Mouse (Mus musculus) liver, embryonic 14.5 days (tissue): Measurements from ENCODE around the gene Tnpo2. TPM values are rescaled to one million over a fixed set of nuclear protein-coding genes. Genes with fewer than 3 reads are reported as not detected.

Source experiments
- ATAC-seq: fragments of 200-750 bp; cut with Nextera tagmentation; 2 replicates; pipeline ENCODE4 v1.8.0; 2017; ENCODE audit warnings: moderate number of reproducible peaks, mild to moderate bottlenecking, moderate library complexity; ENCODE audit not compliant: insufficient read depth
- DNase-seq, 3 experiments: peaks; one replicate each; pipeline ENCODE4 v3.0.0-alpha.2; 2012 to 2013; ENCODE audit warnings: low read depth in 3 of 3, low spot score in 3 of 3
- H3K27ac ChIP-seq: fragments of 300-500 bp; sonication (generic); 2 replicates; pipeline ENCODE4 v1.5.1; 2014; ENCODE audit warnings: moderate library complexity, mild to moderate bottlenecking, control low read depth, inconsistent platforms
- H3K27me3 ChIP-seq: fragments of 300-500 bp; sonication (generic); 2 replicates; pipeline ENCODE4 v1.6.1; 2014; ENCODE audit warnings: mild to moderate bottlenecking, low read length, moderate library complexity; ENCODE audit not compliant: control insufficient read depth, insufficient read depth
- H3K36me3 ChIP-seq: fragments of 300-500 bp; sonication (generic); replicated peaks from 2 replicates; pipeline ENCODE4 v1.6.1; 2014; ENCODE audit warnings: low read depth; ENCODE audit not compliant: control insufficient read depth, insufficient read depth
- H3K4me1 ChIP-seq, 2 experiments: fragments of 200-500 bp in 1 of 2; fragments of 300-500 bp in 1 of 2; sonication (generic) in 1 of 2; replicated peaks; 2 replicates each; pipeline ENCODE4 v1.6.1; 2012 to 2014; ENCODE audit warnings: antibody characterized with exemption in 1 of 2, inconsistent platforms in 1 of 2, low read length in 1 of 2; ENCODE audit not compliant: control insufficient read depth in 2 of 2, insufficient read depth in 2 of 2
- H3K4me2 ChIP-seq: fragments of 300-500 bp; sonication (generic); 2 replicates; pipeline ENCODE4 v1.6.1; 2014; ENCODE audit warnings: low read depth, mild to moderate bottlenecking, control low read depth, moderate library complexity
- H3K4me3 ChIP-seq, 2 experiments: fragments of 200-500 bp in 1 of 2; fragments of 300-500 bp in 1 of 2; sonication (generic) in 1 of 2; 2 replicates each; pipeline ENCODE4 v1.5.1; 2012 to 2014; ENCODE audit warnings: low read depth in 2 of 2, low read length in 2 of 2, mild to moderate bottlenecking in 2 of 2, control low read depth in 1 of 2, inconsistent platforms in 1 of 2, moderate library complexity in 1 of 2; ENCODE audit not compliant: insufficient read depth in 1 of 2
- H3K9ac ChIP-seq: fragments of 300-500 bp; sonication (generic); replicated peaks from 2 replicates; pipeline ENCODE4 v1.6.1; 2014; ENCODE audit warnings: mild to moderate bottlenecking, control low read depth, moderate library complexity
- H3K9me3 ChIP-seq: fragments of 300-500 bp; sonication (generic); 2 replicates; pipeline ENCODE4 v1.6.1; 2016; ENCODE audit warnings: low read length, mixed read lengths; ENCODE audit not compliant: control insufficient read depth
- CTCF ChIP-seq: IDR thresholded peaks from 2 replicates; pipeline ENCODE4 v1.5.1; 2016; ENCODE audit warnings: antibody characterized with exemption, low read depth, control low read depth
- EP300 ChIP-seq: IDR thresholded peaks from 2 replicates; pipeline ENCODE4 v1.6.1; 2016; ENCODE audit warnings: antibody characterized with exemption, low read depth
- WGBS: fragments of 180-500 bp; shearing (Covaris S2); extraction: QIAGEN DNeasy Blood & Tissue Kit; methylation state at CpG from one replicate; pipeline ENCODE4 v1.1.7; 2014; ENCODE audit not compliant: insufficient replicate concordance; 5-methylcytosine and 5-hydroxymethylcytosine counted together
- polyA plus RNA-seq, 2 experiments: library from polyadenylated mRNA; depleted of rRNA in 1 of 2; stranded (reverse) in 1 of 2; unstranded in 1 of 2; fragments of >200 nt; fragmentation: Nextera tagmentation in 1 of 2; extraction: Ambion mirVana in 1 of 2; gene quantifications; 2 replicates each; pipeline versions ENCODE4 v1.2.1 to v1.2.3; 2012 to 2014

The Tnpo2 gene
- polyA plus RNA-seq, 2 experiments = 9.9 to 25.2 TPM

GRCm38 (mm10) chr8:84997649-84998295 lies 38.9 kb upstream of the Tnpo2 start:
- Histone ChIP-seq H3K36me3 (no peaks in the 10 kb centered on the region), H3K9ac (no peak overlapping the region), H3K4me1 (peaks cover 0 to 4% of the 10 kb centered on the region in 2 experiments; a peak in 2 of 4 replicates), H3K27me3 (no peaks in the 10 kb centered on the region), H3K27ac (no peak overlapping the region), H3K9me3 (no peaks in the 10 kb centered on the region), H3K4me2 (0 out of 2 replicates have a peak overlapping the region, but pooled peaks have one; percentile 7), H3K4me3 (no peak overlapping the region)
- peak; percentile 99 for TF ChIP-seq CTCF
- no peak for TF ChIP-seq EP300
- WGBS = 4% methylated on average over 19 of the region's 19 CpGs
- ATAC-seq = peak; percentile 81
- peak in 1 of 3 experiments; percentile 73 for DNase-seq

DNA sequence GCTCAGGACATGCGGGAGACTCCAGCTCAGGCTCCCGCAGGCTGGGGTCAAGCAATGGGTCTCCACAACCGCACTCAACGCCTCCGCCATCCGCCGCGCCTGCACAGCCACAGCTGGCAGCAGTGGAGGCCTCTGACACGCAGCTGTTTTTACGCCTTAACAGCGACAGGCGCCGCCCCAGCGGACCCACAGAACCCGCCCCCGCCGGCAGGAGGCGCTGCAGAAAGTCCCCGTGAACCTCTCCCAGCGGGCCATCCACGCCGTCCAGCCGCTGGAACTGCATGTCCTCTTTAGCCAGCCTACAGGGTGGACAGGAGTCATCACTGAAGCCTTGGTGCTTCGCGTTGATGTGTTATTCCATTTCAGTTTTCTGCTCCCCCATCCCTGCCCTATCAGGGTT lies 29.0 kb upstream of the Tnpo2 start:
- WGBS = 24% methylated on average over 23 of the region's 25 CpGs
- Histone ChIP-seq H3K4me2 (no peak overlapping the region), H3K4me1 (no peaks in the 10 kb centered on the region), H3K27me3 (peaks cover 29% of the 10 kb centered on the region), H3K27ac (no peak overlapping the region), H3K36me3 (no peaks in the 10 kb centered on the region), H3K4me3 (no peak overlapping the region), H3K9me3 (no peaks in the 10 kb centered on the region), H3K9ac (no peak overlapping the region)
- TF ChIP-seq EP300 = no peak
- TF ChIP-seq CTCF = peak; percentile 86
- DNase-seq (no peak), ATAC-seq (no peak)

DNA sequence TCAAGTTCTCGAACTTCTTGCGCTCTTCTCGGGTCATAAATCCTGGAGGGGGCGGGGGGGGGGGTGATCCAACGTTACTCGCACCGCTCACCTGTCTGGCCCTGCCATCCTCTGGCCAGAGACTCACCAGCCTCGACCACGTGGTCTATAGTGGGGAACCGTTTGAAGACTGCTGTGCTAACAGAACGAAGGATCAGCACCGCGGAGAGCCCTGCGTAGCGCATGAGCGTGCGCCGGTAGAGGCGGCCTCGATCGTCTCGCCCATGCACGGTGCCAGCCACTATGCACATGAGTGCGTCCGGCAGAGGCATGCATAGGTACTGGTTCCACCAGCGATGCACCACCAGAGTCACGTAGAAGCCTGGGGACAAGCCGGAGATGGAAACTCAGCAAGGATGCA lies 25.5 kb upstream of the Tnpo2 start:
- WGBS = 14% methylated on average over 28 of the region's 28 CpGs
- H3K9me3 ChIP-seq = no peaks in the 10 kb centered on the region
- no peaks in the 10 kb centered on the region for H3K4me1 ChIP-seq
- no peak overlapping the region for H3K4me2 ChIP-seq
- peaks cover 44% of the 10 kb centered on the region for H3K27me3 ChIP-seq
- ATAC-seq = no peak
- no peak overlapping the region for H3K4me3 ChIP-seq
- no peak for DNase-seq
- H3K27ac ChIP-seq = no peak overlapping the region
- H3K36me3 ChIP-seq = no peaks in the 10 kb centered on the region
- H3K9ac ChIP-seq = no peak overlapping the region
- TF ChIP-seq CTCF (no peak), EP300 (no peak)

GRCm38 (mm10) chr8:85013230-85013840 lies 23.4 kb upstream of the Tnpo2 start:
- TF ChIP-seq EP300 (no peak), CTCF (peak; percentile 85)
- H3K9ac ChIP-seq = no peak overlapping the region
- H3K36me3 ChIP-seq = peaks cover 5% of the 10 kb centered on the region
- DNase-seq = peak in 1 of 3 experiments; percentile 53
- H3K27ac ChIP-seq = no peak overlapping the region
- H3K4me3 ChIP-seq = no peak overlapping the region
- 5% methylated on average over 25 of the region's 26 CpGs for WGBS
- no peaks in the 10 kb centered on the region for H3K4me1 ChIP-seq
- 0 out of 2 replicates have a peak, but pooled peaks have one; percentile 18 for ATAC-seq
- peak overlapping the region; percentile 57 for H3K4me2 ChIP-seq
- H3K27me3 ChIP-seq = peaks cover 42% of the 10 kb centered on the region
- H3K9me3 ChIP-seq = no peaks in the 10 kb centered on the region

DNA sequence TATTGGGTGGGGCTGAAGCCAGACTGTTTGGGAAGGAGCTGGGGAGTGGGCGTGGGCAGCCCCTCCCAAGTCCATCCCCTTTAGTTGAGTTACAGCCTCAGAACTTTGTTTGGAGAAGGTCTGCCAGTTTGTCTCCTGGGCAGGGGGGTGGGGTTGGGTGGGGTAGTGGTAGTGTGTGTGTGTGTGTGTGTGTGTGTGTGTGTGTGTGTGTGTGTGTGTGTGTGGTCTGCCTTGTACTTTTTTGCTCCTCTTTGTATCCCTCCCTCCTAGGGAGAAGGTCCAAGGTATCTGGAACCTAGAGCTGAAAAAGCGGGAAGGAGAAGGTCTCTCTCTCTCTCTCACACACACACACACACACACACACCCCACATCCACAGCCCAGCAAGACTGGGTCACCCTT lies 22.3 kb upstream of the Tnpo2 start, which contains the start of gene Best2:
Gene Best2 (minus strand): TSS at position 101 of the 400 bp plus-strand sequence.
- ATAC-seq (no peak), DNase-seq (no peak)
- TF ChIP-seq CTCF (no peak), EP300 (no peak)
- peaks cover 35% of the 10 kb centered on the region for H3K27me3 ChIP-seq
- no peak within 1 kb of the TSS for H3K9ac ChIP-seq
- no peaks in the 10 kb centered on the region for H3K4me1 ChIP-seq
- peaks cover 13% of the 10 kb centered on the region for H3K36me3 ChIP-seq
- peak within 1 kb of the TSS; percentile 57 for H3K4me2 ChIP-seq
- H3K27ac ChIP-seq = no peak within 1 kb of the TSS
- no peaks in the 10 kb centered on the region for H3K9me3 ChIP-seq
- 59% methylated on average over 2 of the region's 2 CpGs for WGBS
- H3K4me3 ChIP-seq = no peak within 1 kb of the TSS
